Mouse (Mus musculus): ENCODE measurements around the gene Ptpn13.

Gene Ptpn13

DNA sequence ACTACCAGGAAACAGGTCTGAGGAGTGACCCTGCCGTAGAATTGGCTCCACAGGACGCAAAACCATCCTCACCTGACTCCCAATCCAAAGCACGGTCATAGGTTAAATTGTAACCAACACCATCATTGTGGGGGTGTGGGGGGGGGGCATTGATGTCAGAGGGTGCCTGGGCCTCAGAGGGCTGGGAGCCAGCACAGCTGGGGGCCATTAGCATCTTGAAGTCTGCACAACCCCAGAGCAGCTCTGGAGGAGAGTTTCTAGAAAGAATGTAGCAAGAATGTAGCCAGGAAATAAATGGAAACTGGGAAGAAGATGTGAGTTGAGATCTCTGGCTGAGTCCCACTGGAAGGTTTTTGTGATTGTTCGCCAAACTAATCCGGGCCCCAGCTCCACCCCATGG is 173.9 kb downstream of the Ptpn13 start:
- peak; percentile 30 for DNase-seq

DNA sequence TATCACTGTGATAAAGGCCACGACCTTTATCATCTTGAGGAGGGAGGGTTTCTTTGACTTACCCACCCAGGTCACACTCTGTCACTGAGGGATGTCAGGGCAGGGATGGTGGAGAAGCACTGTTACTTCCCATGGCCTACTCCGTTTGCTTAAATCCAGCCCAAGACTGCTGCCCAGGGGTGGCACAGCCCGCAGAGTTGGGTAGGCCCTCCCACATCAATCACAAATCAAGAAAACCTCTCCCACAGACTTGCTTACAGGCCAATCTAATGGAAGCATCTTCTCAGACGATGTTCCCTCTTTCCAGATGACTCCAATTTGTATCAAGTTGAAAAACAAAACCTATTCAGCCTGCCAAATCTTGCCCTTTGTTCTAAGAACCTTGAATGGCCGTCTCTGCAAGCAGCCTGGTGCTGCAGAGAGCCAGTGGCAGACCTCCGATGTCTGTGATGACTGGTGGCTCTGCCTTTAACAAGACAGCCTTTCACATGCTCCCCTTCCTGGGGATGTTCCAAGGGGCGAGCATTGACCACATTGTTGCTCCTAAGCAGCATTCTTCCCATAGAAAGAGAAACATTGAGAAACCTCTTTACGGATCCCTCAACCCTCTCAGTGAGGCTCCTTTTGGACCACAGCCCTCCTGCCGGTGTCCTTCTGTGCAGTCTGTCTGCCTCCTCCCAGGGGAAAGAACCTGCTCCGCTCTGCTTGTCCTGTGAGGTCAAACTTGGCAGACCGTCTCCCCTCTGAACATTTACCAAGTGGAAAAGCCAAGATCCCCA is 178.3 kb downstream of the Ptpn13 start:
- DNase-seq = no peak

DNA sequence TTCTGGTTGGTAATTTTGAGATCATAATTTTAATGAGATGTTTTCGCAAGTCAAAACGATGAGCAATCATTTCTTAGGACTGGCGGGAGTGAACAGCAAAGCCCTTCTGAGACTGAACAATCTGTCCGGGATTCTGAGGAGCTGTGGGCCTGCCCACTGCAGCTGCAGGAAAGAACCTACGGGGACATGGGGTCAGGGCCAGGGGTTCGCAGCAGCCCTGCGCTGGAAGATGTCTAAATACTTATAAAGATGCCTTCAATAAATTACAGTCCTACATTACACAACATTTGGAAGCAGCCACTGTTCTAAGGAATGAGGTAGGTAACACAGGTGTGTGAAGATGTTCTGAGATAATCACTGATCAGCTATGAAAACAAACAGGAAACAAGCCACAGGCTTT is 180.7 kb downstream of the Ptpn13 start:
- DNase-seq = no peak

DNA sequence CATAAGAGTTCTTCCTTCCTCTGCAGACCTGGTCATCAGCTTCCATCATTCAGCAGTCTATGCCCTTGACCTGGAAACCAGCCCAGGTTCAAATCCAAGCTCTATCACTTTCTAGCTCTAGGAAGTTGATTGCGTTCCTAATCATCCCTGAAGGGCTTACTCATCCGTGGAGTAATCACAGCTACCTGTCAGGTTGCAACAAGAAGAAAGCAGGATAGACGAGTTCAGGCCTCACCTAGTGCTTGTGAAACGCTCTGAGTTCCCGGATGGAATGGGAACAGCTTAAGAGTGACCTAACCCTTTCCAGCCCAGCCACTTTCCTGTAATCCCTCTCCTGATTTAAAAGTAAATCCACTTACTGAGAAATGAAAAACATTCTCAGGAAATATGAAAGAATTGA is 185.2 kb downstream of the Ptpn13 start:
- no peak for DNase-seq

DNA sequence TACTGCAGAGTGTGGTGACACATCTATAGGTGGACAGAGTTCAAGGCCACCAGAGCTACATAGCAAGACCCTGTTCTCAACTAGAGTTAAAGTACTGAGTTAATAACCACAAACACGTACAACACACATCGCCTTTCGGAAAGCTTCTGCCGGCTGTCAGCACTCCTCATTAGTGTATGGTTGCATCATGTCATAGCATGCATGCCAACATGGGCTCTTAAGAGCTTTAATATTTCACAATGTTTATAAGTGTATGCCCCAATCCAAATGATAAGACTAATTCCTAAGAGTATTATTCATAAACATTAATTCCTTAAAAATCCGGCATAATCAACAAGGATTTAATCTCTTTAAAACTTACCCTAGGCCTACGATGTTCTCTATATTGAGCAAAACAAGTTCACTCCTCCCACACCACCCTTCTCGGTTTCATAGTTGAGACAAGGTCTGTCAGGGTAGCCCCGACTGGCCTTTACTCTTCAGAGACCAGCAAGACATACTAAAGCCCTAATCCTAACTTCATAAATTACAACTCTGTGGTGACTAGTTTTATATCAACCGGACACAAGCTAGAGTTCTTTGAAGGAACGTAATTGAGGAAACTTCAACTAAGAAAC is 186.0 kb downstream of the Ptpn13 start:
- DNase-seq = no peak

DNA sequence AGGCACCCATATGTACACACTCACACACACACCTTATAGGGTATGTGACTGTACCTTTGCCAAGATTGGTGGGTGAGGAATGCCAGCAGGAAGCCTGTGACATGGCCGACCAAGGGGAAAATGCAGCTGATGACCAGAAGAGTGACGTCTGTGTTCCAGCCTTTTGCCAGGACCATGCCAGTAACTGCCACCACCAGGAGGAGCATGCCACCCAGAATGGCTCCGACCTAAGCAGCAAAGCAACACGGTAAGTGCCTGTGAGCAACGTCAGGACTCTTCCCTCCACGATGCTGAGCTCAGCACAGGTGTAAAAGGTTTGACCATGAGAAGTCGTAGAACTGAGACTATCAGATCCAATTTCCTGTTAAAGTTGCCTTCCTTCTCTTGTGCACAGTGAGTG is 187.3 kb downstream of the Ptpn13 start:
- DNase-seq = no peak

DNA sequence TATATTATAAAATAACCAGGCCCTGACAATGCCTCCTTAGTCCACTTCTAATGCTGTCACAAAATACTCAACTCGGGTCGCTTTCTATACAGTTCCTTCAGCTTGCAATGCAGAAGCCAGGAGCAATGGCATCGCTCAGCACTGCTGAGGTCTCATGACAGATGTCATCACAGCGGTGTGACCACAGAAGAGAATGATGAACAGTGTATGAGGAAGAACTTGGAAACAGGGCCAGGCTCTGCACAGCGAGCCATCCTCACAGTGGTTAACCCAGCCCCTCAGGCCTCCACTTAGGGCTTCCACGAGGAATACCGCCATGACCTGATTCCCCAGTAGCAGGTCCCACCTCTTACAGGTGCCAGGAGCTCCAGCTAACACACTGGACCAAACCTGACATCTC is 189.4 kb downstream of the Ptpn13 start:
- DNase-seq = no peak

DNA sequence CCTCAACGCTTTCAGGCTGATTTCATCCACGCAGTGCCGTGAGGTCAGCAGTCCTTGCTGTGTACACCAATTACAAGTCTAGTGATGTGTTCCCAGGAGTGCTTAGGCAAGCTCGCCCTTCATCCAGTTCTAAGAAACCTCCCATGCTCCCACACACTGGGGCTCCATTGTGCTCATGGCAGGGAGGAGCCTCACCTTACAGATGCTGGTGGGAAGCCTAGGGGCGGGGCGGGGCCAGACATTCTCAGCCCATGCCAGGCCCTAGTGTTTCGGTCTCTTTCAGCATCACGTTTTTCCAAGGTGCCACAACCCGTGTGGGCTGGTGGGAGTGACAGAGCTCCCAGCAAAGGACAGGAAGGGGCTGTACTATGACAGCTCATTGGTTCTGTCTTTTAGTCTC is 192.2 kb downstream of the Ptpn13 start:
- DNase-seq = no peak

DNA sequence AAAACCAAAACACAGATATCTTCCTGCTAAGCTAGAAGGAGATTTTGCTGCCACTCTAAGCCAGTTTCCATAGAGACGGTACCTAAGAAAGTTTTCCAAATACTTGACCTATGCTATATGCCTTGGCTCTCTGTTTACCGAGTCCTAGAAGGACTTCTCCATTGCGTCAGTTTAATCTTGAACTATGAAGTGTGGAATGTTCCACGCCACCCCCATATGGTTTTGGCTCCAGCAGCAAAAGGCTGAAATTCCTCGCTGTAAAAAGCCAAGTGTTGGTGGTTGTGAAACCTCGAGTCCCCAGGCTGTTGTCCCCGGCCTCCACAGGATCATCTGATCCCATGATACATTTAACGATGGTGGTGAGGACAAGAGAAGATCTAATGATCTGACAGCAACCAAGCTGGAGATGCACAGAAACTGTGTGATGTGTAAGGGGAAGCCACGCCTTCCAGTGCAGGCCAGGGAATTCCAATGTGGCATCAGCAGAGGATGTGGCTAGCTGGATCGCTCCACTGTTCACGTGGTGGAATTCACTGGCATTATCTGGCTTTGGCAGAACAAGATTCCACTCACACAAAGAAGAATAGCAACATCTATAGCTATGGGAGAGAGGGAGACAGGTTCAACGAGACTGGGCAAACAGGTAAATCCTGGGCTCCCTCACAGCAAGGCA is 195.4 kb downstream of the Ptpn13 start:
- DNase-seq = no peak

DNA sequence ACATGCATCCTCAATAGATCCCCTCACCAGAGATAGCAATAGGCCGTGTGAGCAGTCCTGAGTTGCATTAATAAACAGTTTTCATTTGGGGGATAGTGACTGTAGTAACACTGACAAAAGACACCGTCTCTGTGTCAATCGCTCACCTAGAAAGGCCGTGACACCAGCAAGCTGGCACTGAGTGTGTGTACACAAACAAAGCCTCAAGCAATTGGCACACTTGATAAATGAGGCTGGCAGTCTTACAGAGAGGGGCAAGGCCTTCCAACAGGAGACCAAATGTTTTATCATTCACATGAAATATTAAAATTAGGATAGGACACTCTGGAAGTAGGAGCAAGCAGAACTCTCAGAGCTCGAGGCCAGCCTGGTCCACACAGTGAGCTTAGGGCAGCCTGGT is 197.3 kb downstream of the Ptpn13 start:
- no peak for DNase-seq

DNA sequence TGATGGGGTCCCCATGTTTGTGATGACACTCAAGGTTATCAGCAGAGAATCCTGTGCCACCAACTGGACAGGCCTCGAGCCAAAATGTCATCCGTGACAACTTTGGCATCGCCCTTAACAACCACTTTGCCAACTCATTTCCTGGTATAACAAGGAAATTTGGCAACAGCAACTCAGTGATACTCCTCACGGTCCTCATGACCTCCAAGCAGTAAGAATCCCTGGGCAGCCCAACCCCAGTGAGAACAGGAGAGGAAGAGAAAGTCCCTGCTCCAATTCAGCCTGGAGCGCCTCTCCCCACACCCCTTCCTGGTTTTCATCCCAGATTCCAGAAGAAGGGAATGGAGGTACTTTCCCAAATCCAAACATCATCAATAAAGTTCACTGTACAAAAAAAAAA is 199.8 kb downstream of the Ptpn13 start:
- no peak for DNase-seq

DNA sequence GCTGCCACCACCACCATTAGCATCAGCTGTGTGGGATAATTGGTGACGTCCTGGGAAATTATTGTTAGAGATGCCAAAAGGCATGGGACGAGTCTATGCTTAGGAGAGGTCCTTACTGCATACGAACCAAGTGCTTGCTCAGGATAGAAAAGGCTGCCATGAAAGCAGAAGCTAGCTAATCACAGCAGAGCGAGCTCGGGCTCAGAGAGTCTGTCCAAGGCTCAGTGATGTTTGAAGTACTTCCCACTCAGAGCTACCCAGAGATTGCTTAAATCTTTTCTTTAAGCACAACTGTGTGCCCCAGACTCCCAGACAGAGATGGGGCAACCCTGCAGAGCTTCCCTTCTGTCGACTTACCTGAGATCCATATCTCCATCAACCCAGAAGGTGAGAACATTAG is 203.5 kb downstream of the Ptpn13 start:
- no peak for DNase-seq

DNA sequence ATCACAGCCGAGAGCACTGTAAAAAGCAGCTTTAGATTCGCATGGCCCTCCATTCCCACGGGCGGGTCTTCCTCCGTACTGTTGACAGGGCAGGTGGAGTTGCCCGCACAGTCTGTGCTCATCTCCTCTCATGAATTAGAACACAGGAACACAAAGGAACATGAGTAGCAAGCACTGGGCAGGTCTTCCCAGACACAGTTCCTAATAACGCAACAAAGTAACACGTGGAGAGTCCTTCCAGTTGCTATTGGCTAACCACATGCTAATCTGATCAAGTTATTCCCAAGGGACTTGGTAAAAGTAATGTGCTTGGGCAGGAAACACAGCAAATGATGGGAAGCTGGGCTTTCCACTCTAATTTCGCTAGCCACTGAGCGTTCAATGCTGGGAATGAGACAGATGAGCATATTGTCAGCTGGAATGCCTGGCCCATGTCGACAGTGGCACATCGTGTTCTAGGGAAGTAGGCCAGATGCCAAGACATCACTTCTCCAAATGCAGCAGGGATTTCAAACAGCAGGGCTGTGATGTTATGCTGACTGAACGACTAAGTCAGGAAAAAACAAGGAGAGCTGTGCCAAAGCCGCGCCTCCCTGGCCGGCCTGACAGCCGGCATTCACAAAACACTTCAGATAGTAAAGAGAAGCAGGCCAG is 204.2 kb downstream of the Ptpn13 start, which contains the start of gene Slc10a6:
Gene Slc10a6 (minus strand): TSS at position 293 of the 654 bp plus-strand sequence.
- DNase-seq = peak; percentile 84

DNA sequence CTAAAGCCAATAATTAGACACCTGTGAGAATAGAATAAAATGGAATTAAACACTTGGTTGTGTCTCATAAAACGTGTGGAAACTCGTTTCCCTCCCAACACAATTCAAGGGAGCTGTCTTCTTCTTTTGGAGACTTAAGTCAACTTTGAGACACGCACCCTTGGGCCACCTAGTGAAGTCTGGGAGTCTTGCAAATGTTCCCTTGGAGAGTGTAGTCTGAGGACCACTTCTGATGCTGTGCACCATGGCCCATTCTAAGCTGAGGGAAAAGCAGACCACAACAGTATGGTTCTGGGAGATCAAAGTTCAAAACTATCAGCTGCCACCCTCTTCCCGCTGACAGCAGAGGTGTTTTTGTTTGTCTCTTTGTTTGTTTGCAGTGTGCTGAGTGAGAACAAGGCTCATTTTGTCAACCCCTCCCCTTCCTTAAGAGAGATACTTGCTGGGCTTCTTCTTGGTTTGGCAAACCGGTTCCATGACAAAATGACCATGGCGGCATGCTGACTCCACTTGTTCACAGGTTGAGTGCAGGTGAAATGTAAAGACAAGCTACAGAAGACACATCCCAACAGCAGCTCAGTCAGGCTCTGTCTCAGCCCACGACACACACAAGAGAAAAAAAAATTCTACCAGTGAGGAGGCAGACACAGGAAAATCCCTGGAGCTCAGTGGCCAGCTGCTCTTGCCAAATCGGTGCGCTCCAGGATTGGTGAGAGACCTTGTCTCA is 205.0 kb downstream of the Ptpn13 start:
- DNase-seq = no peak

DNA sequence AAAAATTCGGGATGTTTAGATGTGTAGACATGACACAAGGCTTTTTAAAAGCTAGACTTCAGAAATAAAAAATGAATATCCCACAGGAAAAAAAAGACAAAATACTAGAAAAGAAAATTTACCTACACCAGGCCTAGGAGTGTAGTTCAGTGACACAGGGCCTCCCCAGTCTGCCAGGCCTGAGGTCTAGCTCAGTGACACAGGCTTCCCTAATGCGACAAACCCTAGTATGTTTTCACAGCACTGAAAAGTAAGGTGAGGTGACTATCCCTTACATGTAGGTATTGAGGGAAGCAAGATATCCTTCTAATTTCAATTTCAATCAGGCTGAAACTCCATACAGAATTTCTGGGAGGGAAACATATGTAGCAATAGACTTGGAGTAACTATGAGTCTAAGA is 212.2 kb downstream of the Ptpn13 start:
- no peak for DNase-seq

DNA sequence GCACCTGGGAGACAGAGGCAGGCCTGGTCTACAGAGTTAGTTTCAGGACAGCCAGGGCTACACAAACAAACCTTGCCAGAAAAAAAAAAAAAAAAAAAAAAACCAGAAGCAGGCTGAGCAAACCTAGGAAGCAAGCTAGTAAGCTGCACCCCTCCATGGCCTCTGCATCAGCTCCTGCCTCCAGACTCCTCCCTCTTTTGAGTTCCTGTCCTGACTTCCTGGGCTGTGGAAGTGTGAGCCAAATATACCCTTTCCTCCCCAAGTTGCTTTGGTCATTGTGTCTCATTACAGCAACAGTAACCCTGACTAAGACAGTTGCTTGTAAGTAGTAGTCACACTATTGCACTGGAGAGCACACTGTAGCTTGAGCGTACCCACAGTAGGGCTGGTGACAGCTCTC is 219.2 kb downstream of the Ptpn13 start:
- DNase-seq = no peak

DNA sequence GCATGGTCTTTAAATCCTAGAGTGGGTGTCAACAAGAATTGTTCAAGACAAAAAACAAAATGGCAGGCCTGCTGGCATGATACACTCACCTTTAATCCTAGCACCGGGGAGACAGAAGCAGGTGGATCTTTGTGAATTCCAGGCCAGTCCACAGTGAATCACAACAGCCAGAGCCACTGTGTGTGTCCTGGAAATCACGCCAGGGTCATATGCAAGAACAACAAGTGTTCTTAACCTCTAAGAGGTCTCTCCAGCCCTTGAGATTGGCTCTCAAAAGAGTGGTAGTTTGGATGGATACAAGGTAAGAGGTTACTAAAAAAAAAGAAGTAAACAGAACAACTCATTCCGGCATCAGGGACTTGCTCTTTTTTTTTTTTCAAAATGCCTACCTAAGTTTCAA is 222.3 kb downstream of the Ptpn13 start:
- DNase-seq = no peak
